Mouse (Mus musculus): Measurements from ENCODE around the gene Cdc42se1. TPM values are rescaled to one million over a fixed set of nuclear protein-coding genes. Genes with fewer than 3 reads are reported as not detected.
A peak's percentile ranks its signal among the peaks of the same experiment; 100 is the strongest.

The Cdc42se1 gene
- total RNA-seq, 1 experiment = 43.2 TPM

DNA sequence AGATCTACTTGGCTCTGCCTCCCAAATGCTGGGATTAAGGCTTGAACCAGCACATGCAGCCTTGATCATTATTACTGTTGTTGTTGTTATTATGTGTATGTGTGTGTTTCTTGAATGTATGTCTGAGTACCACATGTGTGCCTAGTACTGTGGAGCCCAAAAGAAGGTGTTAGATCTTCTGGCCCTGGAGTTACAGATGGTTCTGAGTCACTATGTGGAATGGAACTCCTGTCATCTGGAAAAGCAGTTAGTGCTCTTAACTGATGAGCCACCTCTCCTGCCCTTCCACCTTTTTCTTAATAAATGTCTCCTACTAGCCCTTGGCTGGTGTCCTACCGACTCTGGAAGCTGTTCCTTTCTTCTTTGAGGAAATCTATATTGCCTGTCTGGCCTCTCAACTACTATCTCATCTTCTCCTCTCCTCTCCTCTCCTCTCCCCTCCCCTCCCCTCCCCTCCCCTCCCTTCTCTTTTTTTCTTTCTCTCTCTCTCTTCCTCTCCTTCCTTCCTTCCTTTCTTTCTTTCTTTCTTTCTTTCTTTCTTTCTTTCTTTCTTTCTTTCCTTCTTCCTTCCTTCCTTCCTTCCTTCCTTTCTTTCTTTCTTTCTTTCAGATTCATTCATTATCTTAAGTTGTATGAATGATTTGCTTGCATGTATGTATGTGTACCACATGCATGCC is 19.3 kb downstream of the Cdc42se1 start:
- DNase-seq (ENCODE audit: low read depth, low spot score) = no peak
- H3K4me1 ChIP-seq (ENCODE audit: control insufficient read depth in 2 of 2, insufficient read depth in 2 of 2, low read length in 2 of 2, poor library complexity in 1 of 2) = peaks cover 0 to 14% of the 10 kb centered on the region in 2 experiments; a peak in 2 of 4 replicates
- H3K27ac ChIP-seq (ENCODE audit: insufficient read depth, low read depth, low read length, poor library complexity, severe bottlenecking) = no peak overlapping the region
- in situ Hi-C loops (cut with MboI; ENCODE audit: low sequenced_read_pairs in 2 of 2, unreplicated experiment in 2 of 2) = no loop called here
- no peak overlapping the region for H3K4me3 ChIP-seq (ENCODE audit: insufficient read depth in 1 of 2, low read depth in 1 of 2, low read length in 2 of 2, poor library complexity in 1 of 2, severe bottlenecking in 1 of 2)
- no peaks in the 10 kb centered on the region for H3K9me3 ChIP-seq (ENCODE audit: control insufficient read depth, insufficient read depth, low read depth, low read length)
- TF ChIP-seq ZNF384 (IDR thresholded peaks at IDR 0.05; ENCODE audit: low read depth, low read length) (no peak), ZC3H11A (IDR thresholded peaks at IDR 0.05; ENCODE audit: borderline replicate concordance, low read depth, low read length) (no peak), MAFK (IDR thresholded peaks at IDR 0.05; ENCODE audit: insufficient read depth, low read depth, low read length) (no peak), HCFC1 (IDR thresholded peaks at IDR 0.05; ENCODE audit: borderline replicate concordance, insufficient read depth, low read length) (no peak)
- H3K9ac ChIP-seq (ENCODE audit: insufficient read depth, low read depth, low read length, poor library complexity, severe bottlenecking) = no peak overlapping the region
- H3K36me3 ChIP-seq (ENCODE audit: control insufficient read depth, insufficient read depth, low read length, poor library complexity, severe bottlenecking) = peaks cover 3% of the 10 kb centered on the region; the same call in 1 of the 2 replicates

- TF ChIP-seq ZC3H11A (IDR thresholded peaks at IDR 0.05; ENCODE audit: borderline replicate concordance, low read depth, low read length) (no peak), MAFK (IDR thresholded peaks at IDR 0.05; ENCODE audit: insufficient read depth, low read depth, low read length) (no peak), CHD2 (IDR thresholded peaks at IDR 0.05; ENCODE audit: low read depth, low read length) (no peak), HCFC1 (IDR thresholded peaks at IDR 0.05; ENCODE audit: borderline replicate concordance, insufficient read depth, low read length) (no peak), ZNF384 (IDR thresholded peaks at IDR 0.05; ENCODE audit: low read depth, low read length) (no peak)
- Histone ChIP-seq H3K4me3 (ENCODE audit: insufficient read depth in 1 of 2, low read depth in 1 of 2, low read length in 2 of 2, poor library complexity in 1 of 2, severe bottlenecking in 1 of 2) (no peak overlapping the region), H3K9me3 (ENCODE audit: control insufficient read depth, insufficient read depth, low read depth, low read length) (no peaks in the 10 kb centered on the region), H3K9ac (ENCODE audit: insufficient read depth, low read depth, low read length, poor library complexity, severe bottlenecking) (no peak overlapping the region), H3K4me1 (ENCODE audit: control insufficient read depth in 2 of 2, insufficient read depth in 2 of 2, low read length in 2 of 2, poor library complexity in 1 of 2) (peaks cover 0 to 16% of the 10 kb centered on the region in 2 experiments; a peak in 2 of 4 replicates), H3K36me3 (ENCODE audit: control insufficient read depth, insufficient read depth, low read length, poor library complexity, severe bottlenecking) (peaks cover 13% of the 10 kb centered on the region), H3K27ac (ENCODE audit: insufficient read depth, low read depth, low read length, poor library complexity, severe bottlenecking) (no peak overlapping the region)
- in situ Hi-C loops (cut with MboI; ENCODE audit: low sequenced_read_pairs in 2 of 2, unreplicated experiment in 2 of 2) = no loop called here
- DNase-seq (ENCODE audit: low read depth, low spot score) = no peak
Observed at GRCm38 (mm10) chr3:95250361-95250760, 21.8 kb downstream of the Cdc42se1 start.

GRCm38 (mm10) chr3:95250783-95251424 is 22.4 kb downstream of the Cdc42se1 start, which contains the start of gene Bnipl:
Bnipl (minus strand) TSS chr3:95251193.
- no peak within 1 kb of the TSS; the same call in 1 of the 2 replicates for H3K9ac ChIP-seq (ENCODE audit: insufficient read depth, low read depth, low read length, poor library complexity, severe bottlenecking)
- peak within 1 kb of the TSS; percentile 47 for H3K27ac ChIP-seq (ENCODE audit: insufficient read depth, low read depth, low read length, poor library complexity, severe bottlenecking)
- no peak for DNase-seq (ENCODE audit: low read depth, low spot score)
- H3K36me3 ChIP-seq (ENCODE audit: control insufficient read depth, insufficient read depth, low read length, poor library complexity, severe bottlenecking) = peaks cover 15% of the 10 kb centered on the region
- H3K4me1 ChIP-seq (ENCODE audit: control insufficient read depth in 2 of 2, insufficient read depth in 2 of 2, low read length in 2 of 2, poor library complexity in 1 of 2) = peaks cover 0 to 16% of the 10 kb centered on the region in 2 experiments; a peak in 2 of 4 replicates
- H3K4me3 ChIP-seq (ENCODE audit: insufficient read depth in 1 of 2, low read depth in 1 of 2, low read length in 2 of 2, poor library complexity in 1 of 2, severe bottlenecking in 1 of 2) = peak within 1 kb of the TSS; percentile 14 to 41; a peak in 3 of 4 replicates
- no peaks in the 10 kb centered on the region for H3K9me3 ChIP-seq (ENCODE audit: control insufficient read depth, insufficient read depth, low read depth, low read length)
- TF ChIP-seq MAFK (IDR thresholded peaks at IDR 0.05; ENCODE audit: insufficient read depth, low read depth, low read length) = no peak
- 0 out of 2 replicates have a peak, but pooled peaks have one; percentile 16 for TF ChIP-seq CHD2 (IDR thresholded peaks at IDR 0.05; ENCODE audit: low read depth, low read length)
- in situ Hi-C loops (cut with MboI; ENCODE audit: low sequenced_read_pairs in 2 of 2, unreplicated experiment in 2 of 2) = no loop called here

- H3K4me1 ChIP-seq (ENCODE audit: control insufficient read depth in 2 of 2, insufficient read depth in 2 of 2, low read length in 2 of 2, poor library complexity in 1 of 2) = 0 out of 4 replicates have a peak, but pooled peaks cover 0 to 2% of the 10 kb centered on the region in 2 experiments
- in situ Hi-C loops (cut with MboI; ENCODE audit: low sequenced_read_pairs in 2 of 2, unreplicated experiment in 2 of 2) = no loop called here
- DNase-seq (ENCODE audit: low read depth, low spot score) = no peak
- H3K36me3 ChIP-seq (ENCODE audit: control insufficient read depth, insufficient read depth, low read length, poor library complexity, severe bottlenecking) = peaks cover 40% of the 10 kb centered on the region
- no peak for TF ChIP-seq ZC3H11A (IDR thresholded peaks at IDR 0.05; ENCODE audit: borderline replicate concordance, low read depth, low read length)
- no peak for TF ChIP-seq MAFK (IDR thresholded peaks at IDR 0.05; ENCODE audit: insufficient read depth, low read depth, low read length)
- no peak for TF ChIP-seq ZNF384 (IDR thresholded peaks at IDR 0.05; ENCODE audit: low read depth, low read length)
- TF ChIP-seq CHD2 (IDR thresholded peaks at IDR 0.05; ENCODE audit: low read depth, low read length) = no peak
- peak overlapping the region; percentile 35; the same call in 1 of the 2 replicates for H3K9ac ChIP-seq (ENCODE audit: insufficient read depth, low read depth, low read length, poor library complexity, severe bottlenecking)
- no peak overlapping the region for H3K4me3 ChIP-seq (ENCODE audit: insufficient read depth in 1 of 2, low read depth in 1 of 2, low read length in 2 of 2, poor library complexity in 1 of 2, severe bottlenecking in 1 of 2)
- H3K9me3 ChIP-seq (ENCODE audit: control insufficient read depth, insufficient read depth, low read depth, low read length) = no peaks in the 10 kb centered on the region
- no peak overlapping the region for H3K27ac ChIP-seq (ENCODE audit: insufficient read depth, low read depth, low read length, poor library complexity, severe bottlenecking)
Observed at GRCm38 (mm10) chr3:95256931-95257330, 28.4 kb downstream of the Cdc42se1 start.

Data from ES-E14 (cell line).